8 mouse cellular contexts compared by ENCODE assay signal in the genomic region with DNA sequence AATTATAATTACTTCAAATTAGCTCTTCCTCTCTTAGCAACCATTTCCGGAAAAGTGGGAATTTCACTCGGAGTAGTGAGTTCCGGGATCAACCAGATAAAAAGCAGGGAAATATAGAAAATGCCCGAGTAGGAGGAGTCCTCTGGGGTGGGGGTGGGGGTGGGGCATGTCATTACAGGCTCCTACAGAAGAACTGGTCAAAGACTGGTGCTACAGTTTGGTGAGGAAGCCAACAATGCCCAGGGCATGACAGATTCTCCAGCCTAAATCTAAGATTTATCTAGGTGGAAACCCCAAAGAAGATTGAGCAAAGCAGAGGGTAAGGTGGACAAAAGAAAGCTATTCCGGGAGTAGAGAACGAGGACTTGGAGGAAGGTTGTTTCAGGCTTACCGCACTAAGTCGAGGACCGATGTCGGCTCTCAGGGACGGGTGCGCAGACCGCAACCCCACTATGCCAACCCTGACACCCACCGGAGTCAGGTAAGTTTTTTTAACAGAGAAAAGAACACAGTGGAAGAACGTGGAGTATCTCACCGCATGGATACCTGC. TPM values are rescaled to one million over a fixed set of nuclear protein-coding genes. Genes with fewer than 3 reads are reported as not detected.
DNase-seq lines count a peak whose midpoint lies in the region; ATAC-seq and TF ChIP-seq lines count a peak whose summit lies in the region.

No protein-coding gene starts in this region.

- DNase-seq in testis, postnatal 14 days (ENCODE audit: low spot score), result no peak
- DNase-seq in limb, embryonic 14.5 days (ENCODE audit: low spot score), result peak; percentile 11
- no peak for DNase-seq in T-cell, adult 2 months (ENCODE audit: low spot score)
- DNase-seq in Muller cell, postnatal 12 days (ENCODE audit: inconsistent ontology term), result no peak
- no peak for DNase-seq in yolk sac, embryonic 10.5 days (ENCODE audit: low spot score)

- no peak for TF ChIP-seq POLR2A in testis, adult 2 months (IDR thresholded peaks at IDR 0.05; ENCODE audit: control insufficient read depth, low read depth, low read length)
- TF ChIP-seq POLR2A in limb, embryonic 14.5 days (IDR thresholded peaks at IDR 0.05; ENCODE audit: borderline replicate concordance, extremely low read depth, insufficient read depth, insufficient read length), result no peak

- peak; percentile 29; the same call in 1 of the 2 replicates for ATAC-seq in limb, embryonic 14.5 days (ENCODE audit: low FRiP score, low read depth)
- ATAC-seq in stomach, embryonic 15.5 days (ENCODE audit: insufficient read depth, low FRiP score, low read depth), result peak; percentile 44; the same call in 1 of the 2 replicates

- H3K4me1 ChIP-seq in testis, adult 2 months (ENCODE audit: control insufficient read depth, insufficient read depth, low read length), result peaks cover 2% of the 10 kb centered on the region; the same call in 1 of the 2 replicates
- peaks cover 68% of the 10 kb centered on the region for H3K4me1 ChIP-seq in erythroblast, embryonic 14.5 days (ENCODE audit: control insufficient read depth)
- H3K4me1 ChIP-seq in limb, embryonic 14.5 days (ENCODE audit: control insufficient read depth, insufficient read depth, low read length), result peaks cover 23% of the 10 kb centered on the region
- peaks cover 10% of the 10 kb centered on the region for H3K4me1 ChIP-seq in stomach, embryonic 15.5 days

- H3K36me3 ChIP-seq in testis, adult 2 months (ENCODE audit: control insufficient read depth, insufficient read depth, low read length), result no peaks in the 10 kb centered on the region; the same call in 1 of the 2 replicates
- peaks cover 73% of the 10 kb centered on the region for H3K36me3 ChIP-seq in erythroblast, embryonic 14.5 days (ENCODE audit: control insufficient read depth)
- H3K36me3 ChIP-seq in limb, embryonic 14.5 days (ENCODE audit: control insufficient read depth, insufficient read depth, low read length), result peaks cover 50% of the 10 kb centered on the region
- H3K36me3 ChIP-seq in stomach, embryonic 15.5 days, result peaks cover 25% of the 10 kb centered on the region

- no peaks in the 10 kb centered on the region for H3K9me3 ChIP-seq in erythroblast, embryonic 14.5 days (ENCODE audit: control insufficient read depth, low read length)
- no peaks in the 10 kb centered on the region for H3K9me3 ChIP-seq in limb, embryonic 14.5 days (ENCODE audit: control insufficient read depth, low read length)
- no peaks in the 10 kb centered on the region for H3K9me3 ChIP-seq in stomach, embryonic 15.5 days

- whole genome bisulfite sequencing in limb, embryonic 14.5 days, result 1% methylated on average over 16 of the region's 16 CpGs
- WGBS in stomach, embryonic 15.5 days, result 1% methylated on average over 16 of the region's 16 CpGs

- peak overlapping the region; percentile 87 for H3K4me3 ChIP-seq in testis, adult 2 months (ENCODE audit: control insufficient read depth, low read depth, low read length)
- H3K4me3 ChIP-seq in erythroblast, embryonic 14.5 days (replicated peaks), result peak overlapping the region; percentile 78
- H3K4me3 ChIP-seq in limb, embryonic 14.5 days (replicated peaks; ENCODE audit: low read length), result peak overlapping the region; percentile 80
- H3K4me3 ChIP-seq in stomach, embryonic 15.5 days (replicated peaks), result peak overlapping the region; percentile 80

- H3K27me3 ChIP-seq in testis, adult 2 months (ENCODE audit: control insufficient read depth, insufficient read depth, low read length), result no peaks in the 10 kb centered on the region
- H3K27me3 ChIP-seq in erythroblast, embryonic 14.5 days (ENCODE audit: control insufficient read depth), result no peaks in the 10 kb centered on the region
- H3K27me3 ChIP-seq in limb, embryonic 14.5 days (ENCODE audit: control insufficient read depth, insufficient read depth, low read length), result no peaks in the 10 kb centered on the region
- no peaks in the 10 kb centered on the region for H3K27me3 ChIP-seq in stomach, embryonic 15.5 days (replicated peaks)

- peak overlapping the region; percentile 71 for H3K9ac ChIP-seq in limb, embryonic 14.5 days (ENCODE audit: low read depth, low read length, severe bottlenecking)
- peak overlapping the region; percentile 73 for H3K9ac ChIP-seq in stomach, embryonic 15.5 days

- peak overlapping the region; percentile 68 for H3K4me2 ChIP-seq in limb, embryonic 14.5 days (replicated peaks; ENCODE audit: low read depth, low read length, severe bottlenecking)
- H3K4me2 ChIP-seq in stomach, embryonic 15.5 days, result peak overlapping the region; percentile 68

- H3K27ac ChIP-seq in testis, adult 2 months (ENCODE audit: control insufficient read depth, insufficient read depth, low read depth, low read length), result peak overlapping the region; percentile 62
- peak overlapping the region; percentile 73 for H3K27ac ChIP-seq in limb, embryonic 14.5 days (replicated peaks; ENCODE audit: low read depth, low read length)
- H3K27ac ChIP-seq in stomach, embryonic 15.5 days, result peak overlapping the region; percentile 91

- no peak for TF ChIP-seq CTCF in testis, adult 2 months (IDR thresholded peaks at IDR 0.05; ENCODE audit: control insufficient read depth, insufficient read depth, insufficient replicate concordance, low read depth, low read length)

RNA-seq across cellular contexts. Expression of a gene that starts 0.3 kb away (rescaled TPM):
- polyA plus RNA-seq in testis, adult 2 months (2012; rRNA removed), result 22.6 and 26.4 TPM in 2 replicates
- polyA plus RNA-seq in erythroblast, embryonic 14.5 days (2012), result 1.1 and 1.6 TPM in 2 replicates
- polyA plus RNA-seq in limb, embryonic 14.5 days (2012; rRNA removed), result 107 and 111 TPM in 2 replicates
- 78.9 and 82.6 TPM in 2 replicates for polyA plus RNA-seq in limb, embryonic 14.5 days (2014; fragmentation: Nextera tagmentation; extraction: Ambion mirVana)
- 50.1 and 52.2 TPM in 2 replicates for polyA plus RNA-seq in stomach, embryonic 15.5 days (2015; fragmentation: Nextera tagmentation; extraction: Ambion mirVana)

RNA-seq across cellular contexts. Expression of a gene that starts 18.1 kb away (rescaled TPM):
- 5.9 and 9.4 TPM in 2 replicates for polyA plus RNA-seq in testis, adult 2 months (2012; rRNA removed)
- polyA plus RNA-seq in erythroblast, embryonic 14.5 days (2012), result 0.19 and 0.62 TPM in 2 replicates
- polyA plus RNA-seq in limb, embryonic 14.5 days (2012; rRNA removed), result 36.0 and 83.7 TPM in 2 replicates
- polyA plus RNA-seq in limb, embryonic 14.5 days (2014; fragmentation: Nextera tagmentation; extraction: Ambion mirVana), result 15.5 and 22.0 TPM in 2 replicates
- 29.9 and 38.0 TPM in 2 replicates for polyA plus RNA-seq in stomach, embryonic 15.5 days (2015; fragmentation: Nextera tagmentation; extraction: Ambion mirVana)

RNA-seq across cellular contexts. Expression of a gene that starts 18.1 kb away (rescaled TPM):
- 44.0 and 45.7 TPM in 2 replicates for polyA plus RNA-seq in testis, adult 2 months (2012; rRNA removed)
- 3.8 and 5.1 TPM in 2 replicates for polyA plus RNA-seq in erythroblast, embryonic 14.5 days (2012)
- 69.9 and 98.5 TPM in 2 replicates for polyA plus RNA-seq in limb, embryonic 14.5 days (2012; rRNA removed)
- 69.8 and 71.9 TPM in 2 replicates for polyA plus RNA-seq in limb, embryonic 14.5 days (2014; fragmentation: Nextera tagmentation; extraction: Ambion mirVana)
- polyA plus RNA-seq in stomach, embryonic 15.5 days (2015; fragmentation: Nextera tagmentation; extraction: Ambion mirVana), result 70.3 and 75.2 TPM in 2 replicates

RNA-seq across cellular contexts. Expression of a gene that starts 37.1 kb away (rescaled TPM):
- polyA plus RNA-seq in testis, adult 2 months (2012; rRNA removed), result 218 and 233 TPM in 2 replicates
- 0.32 and 0.47 TPM in 2 replicates for polyA plus RNA-seq in erythroblast, embryonic 14.5 days (2012)
- polyA plus RNA-seq in limb, embryonic 14.5 days (2012; rRNA removed), result 36.9 and 38.1 TPM in 2 replicates
- 63.2 and 71.8 TPM in 2 replicates for polyA plus RNA-seq in limb, embryonic 14.5 days (2014; fragmentation: Nextera tagmentation; extraction: Ambion mirVana)
- 57.7 and 59.7 TPM in 2 replicates for polyA plus RNA-seq in stomach, embryonic 15.5 days (2015; fragmentation: Nextera tagmentation; extraction: Ambion mirVana)

RNA-seq across cellular contexts. Expression of a gene that starts 45.8 kb away (rescaled TPM):
- polyA plus RNA-seq in testis, adult 2 months (2012; rRNA removed), result 57.9 and 66.4 TPM in 2 replicates
- 19.1 and 28.1 TPM in 2 replicates for polyA plus RNA-seq in erythroblast, embryonic 14.5 days (2012)
- 57.2 and 65.9 TPM in 2 replicates for polyA plus RNA-seq in limb, embryonic 14.5 days (2012; rRNA removed)
- 63.2 and 64.8 TPM in 2 replicates for polyA plus RNA-seq in limb, embryonic 14.5 days (2014; fragmentation: Nextera tagmentation; extraction: Ambion mirVana)
- polyA plus RNA-seq in stomach, embryonic 15.5 days (2015; fragmentation: Nextera tagmentation; extraction: Ambion mirVana), result 51.1 and 54.1 TPM in 2 replicates
